Mouse (Mus musculus) C2C12 (cell line): ENCODE measurements around the gene Knstrn. TPM values are rescaled to one million over a fixed set of nuclear protein-coding genes. Genes with fewer than 3 reads are reported as not detected.
A peak's percentile ranks its signal among the peaks of the same experiment; 100 is the strongest.

Experiments
- H3K27me3 ChIP-seq: one replicate; pipeline ENCODE4 v1.6.1; 2011; ENCODE audit not compliant: control insufficient read depth, insufficient read depth, insufficient read length
- H3K36me3 ChIP-seq: one replicate; pipeline ENCODE4 v1.6.1; 2011; ENCODE audit not compliant: control insufficient read depth, insufficient read depth
- H3K4me3 ChIP-seq: one replicate; pipeline ENCODE4 v1.5.1; 2011; ENCODE audit warnings: mild to moderate bottlenecking, control low read depth; ENCODE audit not compliant: poor library complexity, insufficient read depth, severe bottlenecking
- H3K79me2 ChIP-seq: one replicate; pipeline ENCODE4 v1.6.1; 2011; ENCODE audit not compliant: control insufficient read depth, insufficient read depth
- H3K79me3 ChIP-seq: one replicate; pipeline ENCODE4 v1.6.1; 2011; ENCODE audit warnings: low read depth, control low read depth
- H3ac ChIP-seq: one replicate; pipeline ENCODE3; 2011; ENCODE audit warnings: low read depth; ENCODE audit not compliant: control insufficient read depth, insufficient read length
- CEBPB ChIP-seq: IDR thresholded peaks from one replicate; pipeline ENCODE4 v1.6.1; 2011; ENCODE audit warnings: low read depth, mild to moderate bottlenecking, control low read depth, moderate library complexity
- CTCF ChIP-seq: IDR thresholded peaks from one replicate; pipeline ENCODE4 v1.5.1; 2011; ENCODE audit not compliant: control insufficient read depth, insufficient read depth, insufficient read length
- FOSL1 ChIP-seq: IDR thresholded peaks from one replicate; pipeline ENCODE4 v1.8.0; 2011; ENCODE audit warnings: mild to moderate bottlenecking, low read length; ENCODE audit not compliant: poor library complexity, insufficient read depth, severe bottlenecking
- MAX ChIP-seq: IDR thresholded peaks from one replicate; pipeline ENCODE4 v1.6.1; 2011; ENCODE audit warnings: mild to moderate bottlenecking, control low read depth
- MYOD1 ChIP-seq: IDR thresholded peaks from one replicate; pipeline ENCODE4 v1.6.1; 2011; ENCODE audit warnings: low read depth; ENCODE audit not compliant: control insufficient read depth, insufficient read length
- MYOG ChIP-seq: IDR thresholded peaks from one replicate; pipeline ENCODE4 v1.6.1; 2011; ENCODE audit not compliant: control insufficient read depth, insufficient read length; ENCODE audit errors: extremely low read depth
- USF1 ChIP-seq: IDR thresholded peaks from one replicate; pipeline ENCODE4 v1.6.1; 2011; ENCODE audit warnings: low read depth, mild to moderate bottlenecking, control low read depth, moderate library complexity
- polyA plus RNA-seq: library from polyadenylated mRNA; unstranded; fragments of >200 nt; fragmentation: generic; extraction: Trizol; gene quantifications from one replicate; pipeline ENCODE4 v1.2.1, GENCODE M21; 2012; ENCODE audit warnings: missing spikeins

The Knstrn gene
- polyA plus RNA-seq, 1 experiment: 76.0 TPM

GRCm38 (mm10) chr2:118838330-118838729, 24.5 kb downstream of the Knstrn start:
- Histone ChIP-seq H3K27me3 (no peaks in the 10 kb centered on the region), H3K36me3 (peaks cover 33% of the 10 kb centered on the region), H3ac (no peak overlapping the region), H3K79me3 (no peaks in the 10 kb centered on the region), H3K4me3 (no peak overlapping the region), H3K79me2 (no peaks in the 10 kb centered on the region)
- TF ChIP-seq CEBPB (no peak), MYOD1 (no peak), MYOG (no peak), USF1 (no peak), FOSL1 (no peak), CTCF (no peak), MAX (no peak)

- no peak overlapping the region for H3ac ChIP-seq
- H3K27me3 ChIP-seq: no peaks in the 10 kb centered on the region
- H3K36me3 ChIP-seq: peaks cover 6% of the 10 kb centered on the region
- no peaks in the 10 kb centered on the region for H3K79me2 ChIP-seq
- no peaks in the 10 kb centered on the region for H3K79me3 ChIP-seq
- TF ChIP-seq USF1 (no peak), MYOD1 (no peak), FOSL1 (no peak), CEBPB (no peak), CTCF (no peak)
- H3K4me3 ChIP-seq: no peak overlapping the region
These were observed 27.4 kb downstream of the Knstrn start for GRCm38 (mm10) chr2:118841186-118841585.

GRCm38 (mm10) chr2:118841774-118842173, 28.0 kb downstream of the Knstrn start:
- H3K79me2 ChIP-seq: no peaks in the 10 kb centered on the region
- TF ChIP-seq MYOG (no peak), MYOD1 (peak; percentile 88), CEBPB (peak; percentile 92), MAX (peak; percentile 48), USF1 (no peak), FOSL1 (peak; percentile 100), CTCF (no peak)

GRCm38 (mm10) chr2:118844427-118844826, 30.6 kb downstream of the Knstrn start:
- Histone ChIP-seq H3K27me3 (no peaks in the 10 kb centered on the region), H3K79me3 (no peaks in the 10 kb centered on the region), H3K36me3 (no peaks in the 10 kb centered on the region), H3ac (no peak overlapping the region), H3K4me3 (no peak overlapping the region), H3K79me2 (no peaks in the 10 kb centered on the region)
- TF ChIP-seq MYOG (no peak), CEBPB (no peak), MYOD1 (no peak), USF1 (no peak), FOSL1 (no peak), CTCF (no peak), MAX (no peak)

More at GRCm38 (mm10) chr2:118841774-118842173, 28.0 kb downstream of the Knstrn start:
- Histone ChIP-seq H3K27me3 (no peaks in the 10 kb centered on the region), H3K79me3 (no peaks in the 10 kb centered on the region), H3ac (no peak overlapping the region), H3K36me3 (no peaks in the 10 kb centered on the region), H3K4me3 (no peak overlapping the region)

GRCm38 (mm10) chr2:118846246-118846645, 32.4 kb downstream of the Knstrn start:
- H3K27me3 ChIP-seq: no peaks in the 10 kb centered on the region
- no peak for TF ChIP-seq CTCF
- TF ChIP-seq USF1: no peak
- no peak for TF ChIP-seq MYOD1
- no peak for TF ChIP-seq CEBPB
- TF ChIP-seq MAX: no peak
- TF ChIP-seq FOSL1: no peak
- no peak for TF ChIP-seq MYOG
- no peak overlapping the region for H3ac ChIP-seq
- no peaks in the 10 kb centered on the region for H3K79me2 ChIP-seq
- no peaks in the 10 kb centered on the region for H3K36me3 ChIP-seq
- H3K4me3 ChIP-seq: no peak overlapping the region
- H3K79me3 ChIP-seq: no peaks in the 10 kb centered on the region

GRCm38 (mm10) chr2:118851756-118852155, 38.0 kb downstream of the Knstrn start:
- no peak overlapping the region for H3ac ChIP-seq
- no peaks in the 10 kb centered on the region for H3K36me3 ChIP-seq
- TF ChIP-seq FOSL1 (no peak), CTCF (no peak), MYOG (no peak), CEBPB (no peak), MAX (no peak), USF1 (no peak), MYOD1 (no peak)
- H3K79me2 ChIP-seq: no peaks in the 10 kb centered on the region
- H3K79me3 ChIP-seq: no peaks in the 10 kb centered on the region
- H3K27me3 ChIP-seq: no peaks in the 10 kb centered on the region
- H3K4me3 ChIP-seq: no peak overlapping the region
